In the genomic region with DNA sequence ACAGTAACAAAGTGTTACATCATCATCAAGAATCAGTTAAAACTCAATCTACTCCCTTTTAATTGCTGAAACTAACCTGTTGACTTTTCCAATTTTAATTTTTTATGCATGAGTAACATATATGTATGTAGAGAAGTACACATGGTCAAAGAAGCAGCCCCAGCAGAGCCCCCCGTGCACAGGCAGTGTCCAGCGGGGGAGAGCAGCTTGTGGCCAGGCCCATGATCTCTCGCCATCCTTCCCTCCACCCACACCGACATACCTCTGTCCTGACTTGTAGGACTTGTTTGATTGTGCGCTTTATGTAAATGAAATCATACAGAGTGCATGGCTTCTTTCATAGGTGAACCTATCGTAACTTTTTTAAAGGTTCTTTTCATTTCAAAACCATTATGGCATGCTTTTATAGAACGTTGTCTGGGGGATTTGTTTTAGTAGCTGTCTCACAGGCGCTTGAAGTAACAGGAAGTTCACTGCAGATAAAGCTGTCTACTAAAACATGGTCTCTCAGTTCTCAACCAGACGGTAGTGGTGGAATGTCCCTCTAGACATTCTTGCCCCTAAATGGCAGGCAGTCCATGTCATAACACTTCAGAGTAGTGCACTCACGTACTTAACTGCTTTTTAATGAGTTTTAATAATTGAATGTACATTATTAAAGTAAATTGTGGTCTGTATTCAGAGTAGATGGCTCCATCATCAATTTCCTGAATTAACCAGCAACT, we compare ENCODE assay signal across 19 mouse cellular contexts.
DNase-seq lines count a peak whose midpoint lies in the region; ATAC-seq and TF ChIP-seq lines count a peak whose summit lies in the region.
"Had no signal": no experiment of that assay in that cellular context is flagged by ENCODE, and none has a peak within 500 bp of the region (broad histone marks: within the 10 kb centered on the region; RNA-seq: fewer than 3 reads in every experiment).

No protein-coding gene starts in this region.

- H3K4me1 ChIP-seq in heart, embryonic 12.5 days (replicated peaks), result peaks cover 33% of the 10 kb centered on the region
- no peaks in the 10 kb centered on the region for H3K4me1 ChIP-seq in kidney, postnatal 0 days (replicated peaks; ENCODE audit: insufficient read depth, low read length)
- H3K4me1 ChIP-seq in midbrain, embryonic 11.5 days (ENCODE audit: control insufficient read depth, insufficient read depth, low read length), result no peaks in the 10 kb centered on the region
- H3K4me1 ChIP-seq in midbrain, embryonic 16.5 days (ENCODE audit: control insufficient read depth, insufficient read depth, low read length), result no peaks in the 10 kb centered on the region
- H3K4me1 ChIP-seq in forebrain, embryonic 13.5 days, result no peaks in the 10 kb centered on the region
- H3K4me1 ChIP-seq: hindbrain, embryonic 13.5 days; liver, embryonic 15.5 days; midbrain, embryonic 13.5 days; neural tube, embryonic 13.5 days had no signal

- no peaks in the 10 kb centered on the region for H3K9me3 ChIP-seq in heart, embryonic 12.5 days (replicated peaks)
- H3K9me3 ChIP-seq in kidney, postnatal 0 days (replicated peaks; ENCODE audit: low read length), result no peaks in the 10 kb centered on the region
- no peaks in the 10 kb centered on the region for H3K9me3 ChIP-seq in midbrain, embryonic 11.5 days (ENCODE audit: control insufficient read depth, low read length)
- no peaks in the 10 kb centered on the region for H3K9me3 ChIP-seq in midbrain, embryonic 16.5 days (replicated peaks; ENCODE audit: control insufficient read depth, low read length, poor library complexity, severe bottlenecking)
- no peaks in the 10 kb centered on the region for H3K9me3 ChIP-seq in forebrain, embryonic 13.5 days (replicated peaks)
- H3K9me3 ChIP-seq: hindbrain, embryonic 13.5 days; limb, embryonic 13.5 days; liver, embryonic 15.5 days; midbrain, embryonic 13.5 days; neural tube, embryonic 13.5 days had no signal

- WGBS in heart, embryonic 12.5 days, result 16% methylated on average over 10 of the region's 10 CpGs
- 52% methylated on average over 10 of the region's 10 CpGs for WGBS in kidney, postnatal 0 days
- WGBS in midbrain, embryonic 11.5 days, result 81% methylated on average over 10 of the region's 10 CpGs
- WGBS in midbrain, embryonic 16.5 days, result 89% methylated on average over 10 of the region's 10 CpGs
- 85% methylated on average over 10 of the region's 10 CpGs for WGBS in forebrain, embryonic 13.5 days

- peak overlapping the region; percentile 87 for H3K27ac ChIP-seq in heart, embryonic 12.5 days (ENCODE audit: poor library complexity, severe bottlenecking)
- no peak overlapping the region for H3K27ac ChIP-seq in kidney, postnatal 0 days
- H3K27ac ChIP-seq in midbrain, embryonic 11.5 days (ENCODE audit: low read depth, low read length), result no peak overlapping the region
- no peak overlapping the region for H3K27ac ChIP-seq in midbrain, embryonic 16.5 days (ENCODE audit: low read length)
- H3K27ac ChIP-seq in forebrain, embryonic 13.5 days, result no peak overlapping the region
- H3K27ac ChIP-seq: gastrocnemius, adult 2 months; hindbrain, embryonic 13.5 days; limb, embryonic 13.5 days; liver, embryonic 15.5 days; midbrain, embryonic 13.5 days; neural tube, embryonic 13.5 days had no signal

- peak overlapping the region; percentile 27; the same call in 1 of the 2 replicates for H3K4me2 ChIP-seq in heart, embryonic 12.5 days
- no peak overlapping the region for H3K4me2 ChIP-seq in kidney, postnatal 0 days (ENCODE audit: low read length)
- H3K4me2 ChIP-seq in midbrain, embryonic 11.5 days, result no peak overlapping the region
- no peak overlapping the region for H3K4me2 ChIP-seq in midbrain, embryonic 16.5 days (ENCODE audit: low read length)
- no peak overlapping the region for H3K4me2 ChIP-seq in forebrain, embryonic 13.5 days
- H3K4me2 ChIP-seq: hindbrain, embryonic 13.5 days; limb, embryonic 13.5 days; liver, embryonic 15.5 days; midbrain, embryonic 13.5 days; neural tube, embryonic 13.5 days had no signal

- peak; percentile 58; the same call in 1 of the 2 replicates for ATAC-seq in heart, embryonic 12.5 days (ENCODE audit: insufficient number of reproducible peaks, low FRiP score)
- ATAC-seq in kidney, postnatal 0 days (replicated peaks; ENCODE audit: low FRiP score, low read depth), result no peak
- no peak for ATAC-seq in midbrain, embryonic 11.5 days (ENCODE audit: low FRiP score)
- ATAC-seq in midbrain, embryonic 16.5 days, result no peak
- no peak for ATAC-seq in forebrain, embryonic 13.5 days
- ATAC-seq: inflammation-experienced regulatory T-cells, adult 6 months; midbrain, embryonic 13.5 days; Patski had no signal

- no peak for TF ChIP-seq CTCF in kidney, postnatal 0 days (IDR thresholded peaks at IDR 0.05; ENCODE audit: low read depth)

- H3K4me3 ChIP-seq in heart, embryonic 12.5 days, result no peak overlapping the region
- H3K4me3 ChIP-seq in kidney, postnatal 0 days (replicated peaks; ENCODE audit: low read depth, low read length), result no peak overlapping the region
- no peak overlapping the region for H3K4me3 ChIP-seq in midbrain, embryonic 11.5 days (ENCODE audit: low read depth, low read length)
- no peak overlapping the region for H3K4me3 ChIP-seq in midbrain, embryonic 16.5 days (ENCODE audit: low read depth, low read length)
- H3K4me3 ChIP-seq in forebrain, embryonic 13.5 days, result no peak overlapping the region
- H3K4me3 ChIP-seq: gastrocnemius, adult 2 months; hindbrain, embryonic 13.5 days; limb, embryonic 13.5 days; liver, embryonic 15.5 days; midbrain, embryonic 13.5 days; neural tube, embryonic 13.5 days had no signal

- no peak overlapping the region for H3K9ac ChIP-seq in heart, embryonic 12.5 days
- H3K9ac ChIP-seq in kidney, postnatal 0 days (ENCODE audit: low read depth, low read length), result no peak overlapping the region
- H3K9ac ChIP-seq in midbrain, embryonic 11.5 days (ENCODE audit: low read length), result no peak overlapping the region
- H3K9ac ChIP-seq in midbrain, embryonic 16.5 days (ENCODE audit: low read depth, low read length), result no peak overlapping the region
- H3K9ac ChIP-seq in forebrain, embryonic 13.5 days, result no peak overlapping the region
- H3K9ac ChIP-seq: hindbrain, embryonic 13.5 days; limb, embryonic 13.5 days; liver, embryonic 15.5 days; midbrain, embryonic 13.5 days; neural tube, embryonic 13.5 days had no signal

- DNase-seq in heart, adult 9 months (ENCODE audit: low spot score in 2 of 2), result no peak
- DNase-seq in kidney, postnatal 0 days (ENCODE audit: low spot score), result peak; percentile 68
- no peak for DNase-seq in kidney, adult 9 months
- peak; percentile 53 for DNase-seq in midbrain, embryonic 11.5 days (ENCODE audit: low spot score, missing footprints)
- DNase-seq: adrenal gland, postnatal 14 days; cerebellum, adult 9-11 months; gastrocnemius, adult 2 months; right cerebral cortex, adult 18-20 months; thymus, postnatal 36 days had no signal

- peaks cover 10% of the 10 kb centered on the region; the same call in 1 of the 2 replicates for H3K36me3 ChIP-seq in heart, embryonic 12.5 days
- no peaks in the 10 kb centered on the region for H3K36me3 ChIP-seq in kidney, postnatal 0 days (ENCODE audit: insufficient read depth, low read length)
- no peaks in the 10 kb centered on the region for H3K36me3 ChIP-seq in midbrain, embryonic 11.5 days (ENCODE audit: control insufficient read depth, insufficient read depth, low read length)
- H3K36me3 ChIP-seq in midbrain, embryonic 16.5 days (ENCODE audit: control insufficient read depth, insufficient read depth, low read length), result no peaks in the 10 kb centered on the region
- peaks cover 22% of the 10 kb centered on the region for H3K36me3 ChIP-seq in forebrain, embryonic 13.5 days (ENCODE audit: poor library complexity, severe bottlenecking)

- no peaks in the 10 kb centered on the region for H3K27me3 ChIP-seq in heart, embryonic 12.5 days (replicated peaks)
- no peaks in the 10 kb centered on the region for H3K27me3 ChIP-seq in kidney, postnatal 0 days (ENCODE audit: insufficient read depth, low read length)
- H3K27me3 ChIP-seq in midbrain, embryonic 11.5 days (ENCODE audit: control insufficient read depth, insufficient read depth, low read length), result no peaks in the 10 kb centered on the region
- no peaks in the 10 kb centered on the region for H3K27me3 ChIP-seq in midbrain, embryonic 16.5 days (ENCODE audit: control insufficient read depth, insufficient read depth, low read depth, low read length)
- H3K27me3 ChIP-seq in forebrain, embryonic 13.5 days, result no peaks in the 10 kb centered on the region
- H3K27me3 ChIP-seq: hindbrain, embryonic 13.5 days; limb, embryonic 13.5 days; liver, embryonic 15.5 days; midbrain, embryonic 13.5 days; neural tube, embryonic 13.5 days; Patski had no signal

Comparison
In these comparisons a context has a peak if more than half of its experiments do, and no peak if none do; other contexts are left out.
1. DNase-seq: peak in kidney, postnatal 0 days (single experiment) and midbrain, embryonic 11.5 days (single experiment); none in heart, adult 9 months (0 of 2) and kidney, adult 9 months (single experiment).